Mouse (Mus musculus): ENCODE data around the gene Ccdc33. TPM values are rescaled to one million over a fixed set of nuclear protein-coding genes. Genes with fewer than 3 reads are reported as not detected.

Ccdc33 gene
- polyA plus RNA-seq, 1 experiment from 2014 or later, result not detected

GRCm38 (mm10) chr9:57995282-57995681, 123.3 kb downstream of the Ccdc33 start:
- WGBS, result 39% methylated on average over 4 of the region's 4 CpGs
- ATAC-seq (ENCODE audit: insufficient number of reproducible peaks, insufficient read depth, low FRiP score, low read depth), result no peak
- Histone ChIP-seq H3K36me3 (ENCODE audit: control insufficient read depth, insufficient read depth, low read length) (no peaks in the 10 kb centered on the region), H3K9ac (replicated peaks; ENCODE audit: low read depth, low read length) (no peak overlapping the region), H3K4me1 (ENCODE audit: control insufficient read depth, insufficient read depth, low read length) (no peaks in the 10 kb centered on the region), H3K4me2 (replicated peaks; ENCODE audit: low read depth, low read length) (no peak overlapping the region), H3K27me3 (ENCODE audit: control insufficient read depth, insufficient read depth, low read length) (no peaks in the 10 kb centered on the region), H3K27ac (ENCODE audit: low read length) (no peak overlapping the region), H3K4me3 (ENCODE audit: low read depth, low read length) (no peak overlapping the region), H3K9me3 (ENCODE audit: control insufficient read depth, low read depth, low read length) (no peaks in the 10 kb centered on the region)

GRCm38 (mm10) chr9:57992781-57993591, 125.6 kb downstream of the Ccdc33 start:
- Histone ChIP-seq H3K4me3 (ENCODE audit: low read depth, low read length) (no peak overlapping the region), H3K27me3 (ENCODE audit: control insufficient read depth, insufficient read depth, low read length) (no peaks in the 10 kb centered on the region), H3K4me1 (ENCODE audit: control insufficient read depth, insufficient read depth, low read length) (no peaks in the 10 kb centered on the region), H3K4me2 (replicated peaks; ENCODE audit: low read depth, low read length) (no peak overlapping the region), H3K36me3 (ENCODE audit: control insufficient read depth, insufficient read depth, low read length) (no peaks in the 10 kb centered on the region), H3K9ac (replicated peaks; ENCODE audit: low read depth, low read length) (no peak overlapping the region), H3K9me3 (ENCODE audit: control insufficient read depth, low read depth, low read length) (no peaks in the 10 kb centered on the region), H3K27ac (ENCODE audit: low read length) (no peak overlapping the region)
- 69% methylated on average over 8 of the region's 8 CpGs for WGBS
- ATAC-seq (ENCODE audit: insufficient number of reproducible peaks, insufficient read depth, low FRiP score, low read depth), result no peak

- Histone ChIP-seq H3K36me3 (ENCODE audit: control insufficient read depth, insufficient read depth, low read length) (no peaks in the 10 kb centered on the region), H3K9ac (replicated peaks; ENCODE audit: low read depth, low read length) (no peak overlapping the region), H3K27me3 (ENCODE audit: control insufficient read depth, insufficient read depth, low read length) (no peaks in the 10 kb centered on the region), H3K4me1 (ENCODE audit: control insufficient read depth, insufficient read depth, low read length) (no peaks in the 10 kb centered on the region), H3K4me3 (ENCODE audit: low read depth, low read length) (no peak overlapping the region), H3K4me2 (replicated peaks; ENCODE audit: low read depth, low read length) (no peak overlapping the region), H3K27ac (ENCODE audit: low read length) (no peak overlapping the region), H3K9me3 (ENCODE audit: control insufficient read depth, low read depth, low read length) (no peaks in the 10 kb centered on the region)
- no peak for ATAC-seq (ENCODE audit: insufficient number of reproducible peaks, insufficient read depth, low FRiP score, low read depth)
- 90% methylated on average over 3 of the region's 3 CpGs for WGBS
These were observed 126.6 kb downstream of the Ccdc33 start for GRCm38 (mm10) chr9:57992060-57992459.

- H3K4me3 ChIP-seq (ENCODE audit: low read depth, low read length), result no peak overlapping the region
- H3K36me3 ChIP-seq (ENCODE audit: control insufficient read depth, insufficient read depth, low read length), result no peaks in the 10 kb centered on the region
- no peaks in the 10 kb centered on the region for H3K9me3 ChIP-seq (ENCODE audit: control insufficient read depth, low read depth, low read length)
- no peak overlapping the region for H3K4me2 ChIP-seq (replicated peaks; ENCODE audit: low read depth, low read length)
- no peaks in the 10 kb centered on the region for H3K27me3 ChIP-seq (ENCODE audit: control insufficient read depth, insufficient read depth, low read length)
- no peak; the same call in 1 of the 2 replicates for ATAC-seq (ENCODE audit: insufficient number of reproducible peaks, insufficient read depth, low FRiP score, low read depth)
- H3K27ac ChIP-seq (ENCODE audit: low read length), result no peak overlapping the region
- H3K9ac ChIP-seq (replicated peaks; ENCODE audit: low read depth, low read length), result no peak overlapping the region
- no peaks in the 10 kb centered on the region for H3K4me1 ChIP-seq (ENCODE audit: control insufficient read depth, insufficient read depth, low read length)
- 35% methylated on average over 10 of the region's 10 CpGs for WGBS
These were observed 128.0 kb downstream of the Ccdc33 start for GRCm38 (mm10) chr9:57990438-57991110.

- Histone ChIP-seq H3K27ac (ENCODE audit: low read length) (no peak overlapping the region), H3K4me2 (replicated peaks; ENCODE audit: low read depth, low read length) (no peak overlapping the region), H3K9ac (replicated peaks; ENCODE audit: low read depth, low read length) (no peak overlapping the region), H3K27me3 (ENCODE audit: control insufficient read depth, insufficient read depth, low read length) (no peaks in the 10 kb centered on the region), H3K4me1 (ENCODE audit: control insufficient read depth, insufficient read depth, low read length) (no peaks in the 10 kb centered on the region), H3K36me3 (ENCODE audit: control insufficient read depth, insufficient read depth, low read length) (no peaks in the 10 kb centered on the region), H3K4me3 (ENCODE audit: low read depth, low read length) (no peak overlapping the region), H3K9me3 (ENCODE audit: control insufficient read depth, low read depth, low read length) (no peaks in the 10 kb centered on the region)
- ATAC-seq (ENCODE audit: insufficient number of reproducible peaks, insufficient read depth, low FRiP score, low read depth), result no peak
- WGBS, result 87% methylated on average over 6 of the region's 6 CpGs
These were observed 129.3 kb downstream of the Ccdc33 start for GRCm38 (mm10) chr9:57989309-57989708.

- ATAC-seq (ENCODE audit: insufficient number of reproducible peaks, insufficient read depth, low FRiP score, low read depth), result no peak
- Histone ChIP-seq H3K4me3 (ENCODE audit: low read depth, low read length) (no peak overlapping the region), H3K4me1 (ENCODE audit: control insufficient read depth, insufficient read depth, low read length) (no peaks in the 10 kb centered on the region), H3K4me2 (replicated peaks; ENCODE audit: low read depth, low read length) (no peak overlapping the region), H3K9ac (replicated peaks; ENCODE audit: low read depth, low read length) (no peak overlapping the region), H3K27me3 (ENCODE audit: control insufficient read depth, insufficient read depth, low read length) (no peaks in the 10 kb centered on the region), H3K27ac (ENCODE audit: low read length) (no peak overlapping the region), H3K9me3 (ENCODE audit: control insufficient read depth, low read depth, low read length) (no peaks in the 10 kb centered on the region), H3K36me3 (ENCODE audit: control insufficient read depth, insufficient read depth, low read length) (no peaks in the 10 kb centered on the region)
- 90% methylated on average over 2 of the region's 2 CpGs for WGBS
These were observed 130.5 kb downstream of the Ccdc33 start for GRCm38 (mm10) chr9:57988098-57988497.

GRCm38 (mm10) chr9:57986293-57986692, 132.3 kb downstream of the Ccdc33 start:
- H3K4me1 ChIP-seq (ENCODE audit: control insufficient read depth, insufficient read depth, low read length), result no peaks in the 10 kb centered on the region
- H3K9ac ChIP-seq (replicated peaks; ENCODE audit: low read depth, low read length), result no peak overlapping the region
- H3K27ac ChIP-seq (ENCODE audit: low read length), result no peak overlapping the region
- no peaks in the 10 kb centered on the region for H3K27me3 ChIP-seq (ENCODE audit: control insufficient read depth, insufficient read depth, low read length)
- 69% methylated on average over 7 of the region's 7 CpGs for WGBS
- H3K4me2 ChIP-seq (replicated peaks; ENCODE audit: low read depth, low read length), result no peak overlapping the region
- no peaks in the 10 kb centered on the region for H3K36me3 ChIP-seq (ENCODE audit: control insufficient read depth, insufficient read depth, low read length)
- ATAC-seq (ENCODE audit: insufficient number of reproducible peaks, insufficient read depth, low FRiP score, low read depth), result no peak
- H3K9me3 ChIP-seq (ENCODE audit: control insufficient read depth, low read depth, low read length), result no peaks in the 10 kb centered on the region
- no peak overlapping the region for H3K4me3 ChIP-seq (ENCODE audit: low read depth, low read length)

- Histone ChIP-seq H3K4me2 (replicated peaks; ENCODE audit: low read depth, low read length) (no peak overlapping the region), H3K4me1 (ENCODE audit: control insufficient read depth, insufficient read depth, low read length) (no peaks in the 10 kb centered on the region), H3K9ac (replicated peaks; ENCODE audit: low read depth, low read length) (no peak overlapping the region), H3K27ac (ENCODE audit: low read length) (no peak overlapping the region), H3K4me3 (ENCODE audit: low read depth, low read length) (no peak overlapping the region), H3K36me3 (ENCODE audit: control insufficient read depth, insufficient read depth, low read length) (no peaks in the 10 kb centered on the region), H3K27me3 (ENCODE audit: control insufficient read depth, insufficient read depth, low read length) (no peaks in the 10 kb centered on the region), H3K9me3 (ENCODE audit: control insufficient read depth, low read depth, low read length) (no peaks in the 10 kb centered on the region)
- WGBS, result 90% methylated on average over 8 of the region's 8 CpGs
- no peak for ATAC-seq (ENCODE audit: insufficient number of reproducible peaks, insufficient read depth, low FRiP score, low read depth)
These were observed 133.3 kb downstream of the Ccdc33 start for GRCm38 (mm10) chr9:57985304-57985703.

All from stomach, embryonic 14.5 days (tissue).